Mouse (Mus musculus) lung, postnatal 0 days (tissue): ENCODE measurements at regions not wholly inside any gene's neighbourhood (a gene's known extent, or its start where the extent isn't known, plus 50 kb on each side); places are given as distances from the start of the nearest gene placed in this dataset.

Source experiments
- CTCF ChIP-seq: IDR thresholded peaks from 2 replicates; pipeline ENCODE4 v1.5.1; 2016; ENCODE audit warnings: antibody characterized with exemption, mild to moderate bottlenecking
- EP300 ChIP-seq: IDR thresholded peaks from 2 replicates; pipeline ENCODE4 v1.6.1; 2016; ENCODE audit warnings: antibody characterized with exemption, mild to moderate bottlenecking, control low read depth

DNA sequence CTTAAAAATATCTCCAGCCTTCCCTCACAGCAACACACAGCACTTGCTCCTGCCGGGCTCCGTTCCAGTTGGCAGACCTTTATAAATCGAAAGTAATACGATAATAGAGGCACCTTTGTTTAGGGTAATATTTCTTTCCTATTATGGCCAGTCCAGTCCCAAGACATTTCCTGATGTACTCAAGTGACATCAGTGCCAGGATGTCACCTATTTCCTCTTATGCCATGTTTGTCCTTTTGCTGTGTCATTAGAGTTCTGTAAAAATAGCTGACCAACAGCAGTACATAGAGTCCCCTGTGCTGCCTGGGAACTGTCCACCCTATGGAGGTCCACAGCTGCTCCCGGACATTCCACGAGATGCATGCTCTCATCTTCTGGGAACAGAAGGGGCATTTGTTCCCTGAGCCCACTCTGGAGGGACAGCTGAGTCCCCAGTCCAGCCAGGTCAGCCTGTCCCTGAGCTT lies 700.1 kb upstream of the Car8 start:
- TF ChIP-seq CTCF (no peak), EP300 (peak; percentile 91)
